Mouse (Mus musculus): Measurements from ENCODE around the gene Lasp1. TPM values are rescaled to one million over a fixed set of nuclear protein-coding genes. Genes with fewer than 3 reads are reported as not detected.

Gene Lasp1
- polyA plus RNA-seq, 1 experiment from 2014 or later: 87.7 TPM

DNA sequence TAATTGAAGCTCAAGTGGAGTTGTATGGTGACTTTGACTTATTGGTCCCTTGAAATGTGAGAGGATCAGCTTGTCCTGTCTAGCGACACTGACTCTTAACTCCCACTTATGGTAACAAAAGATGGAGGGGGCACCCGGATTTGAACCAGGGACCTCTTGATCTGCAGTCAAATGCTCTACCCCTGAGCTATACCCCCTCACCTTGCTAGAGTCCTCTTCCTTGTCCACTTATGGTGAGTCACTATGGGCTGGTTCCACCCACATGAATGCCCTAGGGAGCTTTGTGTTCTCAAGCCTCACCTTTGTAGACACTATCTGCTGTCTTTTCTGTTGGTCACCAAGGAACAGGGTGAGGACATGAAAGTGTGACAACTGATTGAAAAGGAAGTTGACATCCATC lies 29.1 kb upstream of the Lasp1 start:
- ATAC-seq (replicated peaks; ENCODE audit: low FRiP score, low read depth): no peak

GRCm38 (mm10) chr11:97771410-97771809 lies 27.4 kb upstream of the Lasp1 start:
- H3K27ac ChIP-seq: no peak overlapping the region
- H3K27me3 ChIP-seq (ENCODE audit: insufficient read depth, low read length): no peaks in the 10 kb centered on the region
- H3K4me3 ChIP-seq (replicated peaks; ENCODE audit: low read depth, low read length): no peak overlapping the region
- ATAC-seq (replicated peaks; ENCODE audit: low FRiP score, low read depth) (no peak), DNase-seq (ENCODE audit: low spot score) (no peak)
- H3K4me1 ChIP-seq (replicated peaks; ENCODE audit: insufficient read depth, low read length): no peaks in the 10 kb centered on the region
- H3K9me3 ChIP-seq (replicated peaks; ENCODE audit: low read length): no peaks in the 10 kb centered on the region
- H3K9ac ChIP-seq (ENCODE audit: low read depth, low read length): no peak overlapping the region
- 0 out of 2 replicates have a peak, but pooled peaks cover 6% of the 10 kb centered on the region for H3K36me3 ChIP-seq (ENCODE audit: insufficient read depth, low read length)
- WGBS: 81% methylated on average over 14 of the region's 14 CpGs
- TF ChIP-seq CTCF (IDR thresholded peaks at IDR 0.05; ENCODE audit: low read depth): no peak
- H3K4me2 ChIP-seq (ENCODE audit: low read length): no peak overlapping the region

More for the DNA sequence above, 29.1 kb upstream of the Lasp1 start:
- peaks cover 7% of the 10 kb centered on the region; the same call in 1 of the 2 replicates for H3K4me1 ChIP-seq (replicated peaks; ENCODE audit: insufficient read depth, low read length)
- no peak for DNase-seq (ENCODE audit: low spot score)
- no peak overlapping the region for H3K4me3 ChIP-seq (replicated peaks; ENCODE audit: low read depth, low read length)
- no peak overlapping the region for H3K9ac ChIP-seq (ENCODE audit: low read depth, low read length)
- no peak overlapping the region for H3K27ac ChIP-seq
- WGBS: 14% methylated on average over 2 of the region's 2 CpGs
- H3K9me3 ChIP-seq (replicated peaks; ENCODE audit: low read length): no peaks in the 10 kb centered on the region
- no peak overlapping the region for H3K4me2 ChIP-seq (ENCODE audit: low read length)
- no peak for TF ChIP-seq CTCF (IDR thresholded peaks at IDR 0.05; ENCODE audit: low read depth)
- no peaks in the 10 kb centered on the region for H3K27me3 ChIP-seq (ENCODE audit: insufficient read depth, low read length)
- no peaks in the 10 kb centered on the region for H3K36me3 ChIP-seq (ENCODE audit: insufficient read depth, low read length)

GRCm38 (mm10) chr11:97775186-97775585 lies 23.6 kb upstream of the Lasp1 start:
- Histone ChIP-seq H3K4me2 (ENCODE audit: low read length) (no peak overlapping the region), H3K9me3 (replicated peaks; ENCODE audit: low read length) (no peaks in the 10 kb centered on the region), H3K27me3 (ENCODE audit: insufficient read depth, low read length) (no peaks in the 10 kb centered on the region), H3K27ac (no peak overlapping the region), H3K9ac (ENCODE audit: low read depth, low read length) (no peak overlapping the region), H3K4me3 (replicated peaks; ENCODE audit: low read depth, low read length) (no peak overlapping the region), H3K36me3 (ENCODE audit: insufficient read depth, low read length) (peaks cover 33% of the 10 kb centered on the region), H3K4me1 (replicated peaks; ENCODE audit: insufficient read depth, low read length) (no peaks in the 10 kb centered on the region; the same call in 1 of the 2 replicates)
- DNase-seq (ENCODE audit: low spot score): no peak
- TF ChIP-seq CTCF (IDR thresholded peaks at IDR 0.05; ENCODE audit: low read depth): no peak
- WGBS: 77% methylated on average over 13 of the region's 13 CpGs
- no peak for ATAC-seq (replicated peaks; ENCODE audit: low FRiP score, low read depth)

DNA sequence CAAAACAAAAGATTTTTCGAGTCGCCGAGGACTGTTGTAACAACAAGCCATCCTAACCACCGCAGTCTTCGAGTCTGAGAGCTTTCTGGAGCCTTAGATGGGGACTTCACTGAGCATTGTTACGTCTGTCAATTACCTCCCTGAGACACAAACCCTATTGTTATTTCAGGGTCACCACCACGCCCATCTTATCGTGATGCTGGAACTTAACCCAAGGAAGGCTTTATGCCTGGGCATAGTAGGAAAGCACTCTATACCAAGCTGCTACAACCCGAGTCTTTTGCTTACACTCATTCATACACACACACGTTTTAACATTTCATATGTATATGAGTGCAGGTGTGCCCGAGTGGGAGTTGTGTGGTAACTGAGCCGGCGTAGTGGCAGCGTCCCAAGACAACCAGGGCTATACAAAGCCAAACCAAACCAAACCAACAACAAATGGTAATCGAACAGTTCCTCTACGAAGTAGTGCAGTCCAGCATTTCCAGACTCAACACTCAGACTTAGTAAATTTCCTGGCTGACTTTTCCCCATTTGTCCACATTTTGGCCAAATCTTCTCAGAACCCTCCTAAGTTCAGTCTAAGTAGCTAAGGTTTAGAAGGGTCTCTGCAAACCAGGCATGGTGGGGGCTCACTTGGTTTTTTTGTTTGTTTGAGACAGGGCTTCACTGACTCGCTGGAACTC lies 22.8 kb upstream of the Lasp1 start, which contains the start of gene 1700001P01Rik:
Gene 1700001P01Rik, minus strand, starts transcription at position 111 of the 689 bp plus-strand sequence.
- Histone ChIP-seq H3K36me3 (ENCODE audit: insufficient read depth, low read length) (peaks cover 41% of the 10 kb centered on the region), H3K27ac (no peak within 1 kb of the TSS), H3K9ac (ENCODE audit: low read depth, low read length) (no peak within 1 kb of the TSS), H3K4me2 (ENCODE audit: low read length) (no peak within 1 kb of the TSS), H3K4me3 (replicated peaks; ENCODE audit: low read depth, low read length) (no peak within 1 kb of the TSS), H3K4me1 (replicated peaks; ENCODE audit: insufficient read depth, low read length) (peaks cover 3% of the 10 kb centered on the region; the same call in 1 of the 2 replicates), H3K27me3 (ENCODE audit: insufficient read depth, low read length) (no peaks in the 10 kb centered on the region), H3K9me3 (replicated peaks; ENCODE audit: low read length) (no peaks in the 10 kb centered on the region)
- WGBS: 56% methylated on average over 17 of the region's 17 CpGs
- no peak for TF ChIP-seq CTCF (IDR thresholded peaks at IDR 0.05; ENCODE audit: low read depth)
- DNase-seq (ENCODE audit: low spot score) (no peak), ATAC-seq (replicated peaks; ENCODE audit: low FRiP score, low read depth) (no peak)

DNA sequence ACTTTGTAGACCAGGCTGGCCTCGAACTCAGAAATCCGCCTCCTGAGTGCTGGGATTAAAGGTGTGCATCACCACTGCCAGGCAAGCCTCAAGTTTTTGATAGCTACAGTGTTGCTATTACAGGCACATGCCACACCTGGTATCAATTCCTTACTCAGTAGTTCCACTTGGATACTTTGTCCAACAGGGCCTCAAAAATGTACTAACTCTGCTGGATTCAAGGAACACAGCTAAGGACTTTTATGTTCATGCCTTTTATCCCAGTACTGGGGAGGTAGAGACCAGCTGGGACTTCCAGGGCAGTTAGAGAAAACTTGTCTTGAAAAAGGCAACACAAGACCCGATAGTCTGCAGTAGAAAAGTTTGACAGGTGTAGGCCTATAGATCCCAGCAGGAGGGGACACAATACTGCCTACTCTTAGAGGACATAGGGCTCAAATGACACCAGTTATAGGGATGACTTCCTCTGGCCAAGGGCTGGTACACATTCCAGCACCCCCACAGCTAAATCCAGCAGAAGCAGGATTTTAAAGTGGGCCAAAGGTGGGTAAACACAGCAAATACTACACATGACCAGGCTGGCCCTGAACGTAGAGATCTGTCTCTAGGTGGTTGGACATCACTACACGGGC lies 22.2 kb upstream of the Lasp1 start:
- no peak overlapping the region for H3K4me2 ChIP-seq (ENCODE audit: low read length)
- peak; percentile 32 for DNase-seq (ENCODE audit: low spot score)
- H3K27ac ChIP-seq: no peak overlapping the region
- TF ChIP-seq CTCF (IDR thresholded peaks at IDR 0.05; ENCODE audit: low read depth): no peak
- H3K4me1 ChIP-seq (replicated peaks; ENCODE audit: insufficient read depth, low read length): peaks cover 3% of the 10 kb centered on the region; the same call in 1 of the 2 replicates
- no peaks in the 10 kb centered on the region for H3K27me3 ChIP-seq (ENCODE audit: insufficient read depth, low read length)
- ATAC-seq (replicated peaks; ENCODE audit: low FRiP score, low read depth): peak; percentile 48; the same call in 1 of the 2 replicates
- H3K36me3 ChIP-seq (ENCODE audit: insufficient read depth, low read length): peaks cover 42% of the 10 kb centered on the region
- H3K4me3 ChIP-seq (replicated peaks; ENCODE audit: low read depth, low read length): no peak overlapping the region
- 60% methylated on average over 5 of the region's 5 CpGs for WGBS
- no peaks in the 10 kb centered on the region for H3K9me3 ChIP-seq (replicated peaks; ENCODE audit: low read length)
- H3K9ac ChIP-seq (ENCODE audit: low read depth, low read length): no peak overlapping the region

GRCm38 (mm10) chr11:97777129-97777529 lies 21.7 kb upstream of the Lasp1 start:
- peaks cover 42% of the 10 kb centered on the region for H3K36me3 ChIP-seq (ENCODE audit: insufficient read depth, low read length)
- no peak overlapping the region for H3K4me3 ChIP-seq (replicated peaks; ENCODE audit: low read depth, low read length)
- H3K27me3 ChIP-seq (ENCODE audit: insufficient read depth, low read length): no peaks in the 10 kb centered on the region
- H3K4me2 ChIP-seq (ENCODE audit: low read length): no peak overlapping the region
- H3K9me3 ChIP-seq (replicated peaks; ENCODE audit: low read length): no peaks in the 10 kb centered on the region
- peaks cover 3% of the 10 kb centered on the region; the same call in 1 of the 2 replicates for H3K4me1 ChIP-seq (replicated peaks; ENCODE audit: insufficient read depth, low read length)
- peak; percentile 12; the same call in 1 of the 2 replicates for ATAC-seq (replicated peaks; ENCODE audit: low FRiP score, low read depth)
- WGBS: 40% methylated on average over 2 of the region's 2 CpGs
- no peak overlapping the region for H3K27ac ChIP-seq
- peak; percentile 70 for DNase-seq (ENCODE audit: low spot score)
- TF ChIP-seq CTCF (IDR thresholded peaks at IDR 0.05; ENCODE audit: low read depth): peak; percentile 64
- no peak overlapping the region for H3K9ac ChIP-seq (ENCODE audit: low read depth, low read length)

Measured in kidney, postnatal 0 days (tissue).